Mouse (Mus musculus) heart, postnatal 25 days (tissue): Measurements from ENCODE around the gene Kcnn1. TPM values are rescaled to one million over a fixed set of nuclear protein-coding genes. Genes with fewer than 3 reads are reported as not detected.

Experiments used
- DNase-seq: peaks from one replicate; pipeline ENCODE4 v3.0.0; 2022; ENCODE audit warnings: low spot score
- intact Hi-C: fragments of 180-260 bp; cut with DNase I; formaldehyde crosslinking; loops from one replicate; pipeline ENCODE4 v1.15.1; 2025
- total RNA-seq, 2 experiments: library from RNA; stranded (reverse); gene quantifications; 2 replicates each; pipeline ENCODE4 v1.2.3; 2021

Gene Kcnn1
- total RNA-seq, 2 experiments from 2014 or later: 8.1 to 8.6 TPM

DNA sequence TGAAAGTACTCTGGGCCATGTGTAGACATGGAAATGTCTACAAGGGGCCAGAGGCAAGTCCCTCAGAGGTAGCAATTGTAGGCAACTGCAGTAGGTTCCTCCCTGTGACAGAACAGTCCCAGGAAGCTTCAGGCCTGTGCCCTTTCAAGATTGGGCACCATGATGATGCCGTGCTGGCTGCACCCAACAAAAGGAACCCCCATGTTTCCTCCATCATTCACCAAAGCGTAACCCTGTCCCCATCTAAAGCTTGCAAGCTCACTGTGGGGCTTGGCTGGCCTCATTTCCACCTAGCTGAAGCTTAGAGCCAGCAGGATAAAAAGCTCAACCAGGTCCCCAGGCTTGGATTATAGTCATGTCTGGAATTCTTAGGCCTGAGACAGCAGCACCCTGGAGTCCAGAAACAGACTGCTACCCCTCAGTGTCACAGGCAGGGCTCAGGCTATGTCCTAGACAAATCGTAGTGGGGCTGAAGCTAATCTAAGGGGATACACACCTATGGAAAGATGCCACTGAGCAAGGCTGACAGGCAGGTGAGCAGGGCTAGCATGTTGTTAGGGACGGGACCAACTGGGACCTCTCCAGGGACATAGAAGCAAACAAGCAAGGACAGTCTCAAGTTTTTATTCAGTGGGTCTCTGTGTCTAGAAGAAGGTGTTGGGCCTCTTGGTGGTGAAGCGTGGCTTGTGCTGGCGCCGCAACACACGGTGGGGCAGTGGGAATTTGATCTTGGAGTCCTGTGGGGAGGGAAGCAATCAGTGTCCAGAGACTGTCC is 31.9 kb upstream of the Kcnn1 start:
- DNase-seq: no peak
- intact Hi-C loops: loop anchor here (2.0 to 10.0 kb wide), 2 partner anchors 50 to 580 kb away; no protein-coding TSS in a partner anchor

- intact Hi-C loops: loop anchor here (2.0 to 10.0 kb wide), 2 partner anchors 50 to 580 kb away; no protein-coding TSS in a partner anchor
- DNase-seq: no peak
Measured at GRCm38 (mm10) chr8:70894385-70894720, 31.3 kb upstream of the Kcnn1 start.

- no peak for DNase-seq
- intact Hi-C loops: loop anchor here (1.0 to 10.0 kb wide), 3 partner anchors 21 to 581 kb away; partner anchors contain the start of gene Ccdc124
Measured at GRCm38 (mm10) chr8:70893656-70894384, 30.8 kb upstream of the Kcnn1 start.

GRCm38 (mm10) chr8:70892896-70893655 is 30.0 kb upstream of the Kcnn1 start:
- intact Hi-C loops: loop anchor here (1.0 to 10.0 kb wide), 2 partner anchors 20 to 582 kb away; partner anchors contain the start of gene Ccdc124
- DNase-seq: no peak

- DNase-seq: no peak
- intact Hi-C loops: loop anchor here (10.0 kb wide), 1 partner anchor 583 kb away; no protein-coding TSS in a partner anchor
Measured at GRCm38 (mm10) chr8:70892022-70892895, 29.2 kb upstream of the Kcnn1 start, which contains the start of gene Slc5a5. Gene Slc5a5, minus strand, starts transcription at chr8:70892757.

DNA sequence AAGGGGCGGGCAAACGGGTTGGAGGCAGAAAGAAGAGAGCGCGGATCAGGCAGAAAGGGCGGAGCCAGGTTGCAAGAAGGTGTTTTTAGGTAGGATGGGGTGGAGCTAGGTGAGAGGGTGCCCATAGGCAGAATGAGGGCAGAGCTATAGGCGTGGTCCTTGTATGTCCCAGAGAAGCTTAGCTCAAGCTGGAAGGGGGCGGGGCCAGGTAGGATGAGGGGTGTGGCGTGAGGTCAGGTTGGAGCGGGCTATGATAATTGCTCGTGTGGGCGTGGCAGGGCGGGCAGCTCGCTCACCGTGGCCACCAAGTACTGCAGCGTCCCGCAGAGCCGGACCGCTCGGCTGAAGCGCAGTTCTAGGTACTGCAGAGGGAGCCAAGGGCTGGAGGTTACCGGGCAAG is 28.3 kb upstream of the Kcnn1 start:
- intact Hi-C loops: loop anchor here (10.0 kb wide), 1 partner anchor 583 kb away; no protein-coding TSS in a partner anchor
- DNase-seq: no peak

- intact Hi-C loops: loop anchor here (10.0 kb wide), 1 partner anchor 584 kb away; no protein-coding TSS in a partner anchor
- no peak for DNase-seq
Measured at GRCm38 (mm10) chr8:70890656-70891055, 27.6 kb upstream of the Kcnn1 start.

DNA sequence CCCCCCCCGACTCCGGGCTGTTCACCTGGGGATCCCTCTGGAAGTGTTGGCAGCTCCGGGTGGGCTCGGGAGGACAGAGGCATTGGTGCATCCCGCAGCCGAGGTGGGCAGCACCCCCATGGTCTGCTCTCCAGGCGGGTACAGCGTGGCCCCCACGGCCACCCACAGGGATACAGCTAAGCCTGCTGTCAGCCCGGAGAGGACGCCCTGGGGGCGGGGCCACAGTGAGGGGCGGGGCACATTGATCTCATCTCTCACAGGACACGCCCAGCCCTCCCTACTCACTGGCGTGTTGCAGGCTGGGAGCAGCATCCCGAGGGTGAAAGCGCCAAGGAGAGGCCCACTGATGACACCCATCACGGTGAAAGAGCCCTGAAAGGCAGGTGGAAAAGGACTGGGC is 24.6 kb upstream of the Kcnn1 start:
- no peak for DNase-seq
- intact Hi-C loops: no loop called here

GRCm38 (mm10) chr8:70885612-70886011 is 22.6 kb upstream of the Kcnn1 start:
- DNase-seq: no peak
- intact Hi-C loops: no loop called here

DNA sequence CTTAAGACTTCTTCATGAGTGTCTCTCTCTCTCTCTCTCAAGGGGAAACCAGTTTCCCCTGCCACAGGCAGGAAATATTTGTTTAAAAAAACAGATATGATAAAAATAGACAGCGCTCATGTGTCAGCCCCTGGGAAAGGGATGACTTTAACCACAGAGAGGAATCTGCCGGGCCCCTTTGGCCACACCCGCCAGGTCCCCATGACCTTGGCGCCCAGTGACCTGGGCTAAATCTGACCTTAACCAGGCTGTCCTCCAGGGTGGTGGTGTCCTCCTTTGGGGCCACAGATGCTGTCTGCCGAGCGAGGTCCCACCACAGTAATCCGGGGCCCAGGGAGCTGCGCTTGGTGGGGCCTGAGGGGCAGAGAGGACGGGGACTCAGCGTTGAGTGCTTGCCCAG is 21.6 kb upstream of the Kcnn1 start:
- no peak for DNase-seq
- intact Hi-C loops: no loop called here

DNA sequence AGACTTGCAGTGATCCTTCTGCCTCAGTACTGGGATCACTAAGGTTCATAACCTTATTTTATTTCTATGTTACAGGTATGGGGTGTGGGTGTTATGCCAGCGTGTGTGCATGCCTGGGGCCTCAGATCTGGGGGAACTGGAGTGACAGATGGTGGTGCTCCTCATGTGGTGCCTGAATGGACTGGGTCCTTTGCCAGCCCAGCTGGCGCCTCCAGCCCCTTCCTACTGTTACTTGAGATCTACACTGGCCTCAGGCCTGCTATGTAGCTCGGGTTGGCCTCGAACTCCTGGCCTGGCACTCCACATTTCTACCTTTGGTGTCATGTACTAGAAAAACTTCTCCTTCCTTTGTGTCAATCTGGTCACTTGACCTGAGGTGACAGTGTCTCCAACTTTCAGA is 21.1 kb upstream of the Kcnn1 start:
- DNase-seq: no peak
- intact Hi-C loops: no loop called here

DNA sequence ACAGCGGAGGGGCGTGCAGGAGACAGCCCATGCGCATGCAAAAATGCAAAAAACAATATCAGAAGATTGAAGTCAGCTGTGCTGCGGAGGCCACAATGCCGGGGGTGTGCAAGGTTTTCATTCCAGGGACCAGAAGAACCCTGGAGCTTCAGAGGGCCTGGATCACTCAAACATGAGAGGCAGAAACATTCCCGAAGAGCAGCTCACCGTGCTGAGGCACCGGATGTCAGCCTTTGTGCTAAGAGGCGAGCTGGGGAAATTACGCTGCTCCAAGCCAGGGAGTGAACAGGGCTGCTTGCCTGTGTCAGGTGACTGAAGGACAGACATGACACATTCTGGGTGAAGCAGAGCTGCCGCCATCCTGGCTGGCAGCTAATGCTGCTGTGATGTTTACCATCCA is 17.5 kb upstream of the Kcnn1 start:
- intact Hi-C loops: no loop called here
- DNase-seq: no peak

- DNase-seq: no peak
- intact Hi-C loops: no loop called here
Measured at GRCm38 (mm10) chr8:70880126-70880525, 17.1 kb upstream of the Kcnn1 start.

DNA sequence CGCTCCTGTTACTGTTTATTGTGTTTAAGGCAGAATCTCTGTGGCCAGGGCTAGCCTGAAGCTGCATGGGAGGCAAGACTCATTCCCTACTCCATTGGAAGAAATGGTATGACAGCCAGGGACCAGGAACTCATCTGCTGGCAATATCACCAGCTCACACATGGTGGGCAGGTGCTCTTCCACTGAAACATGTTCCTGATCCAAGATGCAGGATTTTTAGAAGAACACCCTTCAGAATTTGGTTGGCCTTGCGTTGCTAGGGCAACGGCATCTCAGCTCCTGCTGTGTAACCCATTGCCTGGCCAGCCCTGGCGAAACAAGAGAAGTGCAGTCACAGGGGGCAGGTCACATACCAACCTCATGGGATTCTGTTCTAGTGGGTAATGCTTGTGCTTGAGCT is 16.4 kb upstream of the Kcnn1 start:
- no peak for DNase-seq
- intact Hi-C loops: no loop called here

DNA sequence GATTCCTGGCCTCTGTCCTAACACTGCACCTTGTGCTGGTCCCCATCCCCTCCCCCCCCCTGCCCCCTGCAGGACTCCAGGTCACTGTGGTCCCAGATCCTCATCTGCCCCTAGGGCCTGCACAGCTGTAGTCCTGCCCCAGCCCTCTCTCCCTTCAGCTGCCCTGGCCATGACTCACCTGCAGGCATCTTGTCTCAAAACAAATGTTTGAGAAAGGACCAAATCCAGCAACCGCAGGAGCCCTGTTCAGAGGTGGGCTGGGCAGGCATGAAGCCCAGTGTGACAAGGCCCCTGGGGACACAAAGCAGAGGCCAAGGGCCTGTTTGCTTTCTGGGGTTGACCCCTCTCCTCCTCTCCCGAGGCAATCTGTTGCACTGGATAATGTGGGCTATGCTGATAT is 15.1 kb upstream of the Kcnn1 start:
- no peak for DNase-seq
- intact Hi-C loops: no loop called here

- intact Hi-C loops: no loop called here
- no peak for DNase-seq
Measured at GRCm38 (mm10) chr8:70876382-70876781, 13.3 kb upstream of the Kcnn1 start.

- intact Hi-C loops: no loop called here
Measured at GRCm38 (mm10) chr8:70874441-70874840, 11.4 kb upstream of the Kcnn1 start.

GRCm38 (mm10) chr8:70873364-70873985 is 10.4 kb upstream of the Kcnn1 start, which contains the start of gene Ccdc124:
Gene Ccdc124, minus strand, starts transcription at chr8:70873935.
- DNase-seq: peak; percentile 91

More at GRCm38 (mm10) chr8:70874441-70874840, 11.4 kb upstream of the Kcnn1 start:
- no peak for DNase-seq

More at GRCm38 (mm10) chr8:70873364-70873985, 10.4 kb upstream of the Kcnn1 start, which contains the start of gene Ccdc124:
- intact Hi-C loops: loop anchor here (1.0 kb wide), 1 partner anchor 20 kb away; no protein-coding TSS in a partner anchor
